Mouse (Mus musculus) MEL (cell line): Measurements from ENCODE around the gene Cyp1a1. TPM values are rescaled to one million over a fixed set of nuclear protein-coding genes. Genes with fewer than 3 reads are reported as not detected.

Experiments
- DNase-seq: peaks from one replicate; pipeline ENCODE4 v3.0.0; 2011; ENCODE audit warnings: low read depth, low spot score
- H3K27ac ChIP-seq: 2 replicates; pipeline ENCODE4 v1.5.1; 2012; ENCODE audit warnings: low read depth, mild to moderate bottlenecking, control low read depth, low read length, moderate library complexity; ENCODE audit not compliant: control insufficient read depth
- H3K27me3 ChIP-seq, 2 experiments: fragments of 150-350 bp in 1 of 2; sonication (generic) in 1 of 2; 2 replicates each; pipeline ENCODE4 v1.6.1; 2012; ENCODE audit warnings: low read length in 2 of 2, mild to moderate bottlenecking in 2 of 2, improper control_type of control experiment in 1 of 2, moderate library complexity in 1 of 2; ENCODE audit not compliant: insufficient read depth in 2 of 2, control insufficient read depth in 1 of 2
- H3K36me3 ChIP-seq, 2 experiments: 2 replicates each; pipeline ENCODE4 v1.6.1; 2012 to 2014; ENCODE audit warnings: low read length in 2 of 2, improper control_type of control experiment in 1 of 2, inconsistent platforms in 1 of 2, mild to moderate bottlenecking in 1 of 2; ENCODE audit not compliant: insufficient read depth in 2 of 2, control insufficient read depth in 1 of 2
- H3K4me1 ChIP-seq, 2 experiments: fragments of 150-350 bp in 1 of 2; sonication (generic) in 1 of 2; 2 replicates each; pipeline ENCODE4 v1.6.1; 2012; ENCODE audit warnings: low read length in 2 of 2, improper control_type of control experiment in 1 of 2, mild to moderate bottlenecking in 1 of 2; ENCODE audit not compliant: insufficient read depth in 2 of 2, control insufficient read depth in 1 of 2
- H3K4me3 ChIP-seq, 2 experiments: fragments of 150-350 bp in 1 of 2; sonication (generic) in 1 of 2; 2 replicates each; pipeline ENCODE4 v1.5.1; 2012; ENCODE audit warnings: low read depth in 2 of 2, low read length in 2 of 2, mild to moderate bottlenecking in 2 of 2, moderate library complexity in 2 of 2, control low read depth in 1 of 2, improper control_type of control experiment in 1 of 2; ENCODE audit not compliant: control insufficient read depth in 1 of 2, insufficient read depth in 1 of 2
- H3K79me2 ChIP-seq: 2 replicates; pipeline ENCODE4 v1.6.1; 2012; ENCODE audit warnings: mild to moderate bottlenecking, low read length, moderate library complexity; ENCODE audit not compliant: control insufficient read depth, poor library complexity, insufficient read depth
- H3K9ac ChIP-seq: 2 replicates; pipeline ENCODE4 v1.6.1; 2012; ENCODE audit warnings: low read depth, mild to moderate bottlenecking, control low read depth, low read length, moderate library complexity; ENCODE audit not compliant: control insufficient read depth, poor library complexity, severe bottlenecking
- H3K9me3 ChIP-seq: fragments of 150-350 bp; sonication (generic); replicated peaks from 2 replicates; pipeline ENCODE4 v1.6.1; 2012; ENCODE audit warnings: mild to moderate bottlenecking, low read length, improper control_type of control experiment, moderate library complexity; ENCODE audit not compliant: insufficient read depth
- BHLHE40 ChIP-seq: IDR thresholded peaks from 2 replicates; pipeline ENCODE4 v1.6.1; 2012; ENCODE audit warnings: low read depth, mild to moderate bottlenecking, inconsistent platforms, low read length, improper control_type of control experiment, borderline replicate concordance
- CHD1 ChIP-seq: IDR thresholded peaks from 2 replicates; pipeline ENCODE4 v1.6.1; 2012; ENCODE audit warnings: low read depth, mild to moderate bottlenecking, inconsistent platforms, low read length, improper control_type of control experiment
- E2F4 ChIP-seq: IDR thresholded peaks from 2 replicates; pipeline ENCODE4 v1.6.1; 2011; ENCODE audit warnings: low read depth, low read length, improper control_type of control experiment, borderline replicate concordance
- EP300 ChIP-seq, 2 experiments: IDR thresholded peaks; 2 replicates each; pipeline ENCODE4 v1.6.1; 2011; ENCODE audit warnings: improper control_type of control experiment in 2 of 2, low read length in 2 of 2, low read depth in 1 of 2, mild to moderate bottlenecking in 1 of 2
- ETS1 ChIP-seq: IDR thresholded peaks from 2 replicates; pipeline ENCODE4 v1.6.1; 2012; ENCODE audit warnings: low read depth, mild to moderate bottlenecking, inconsistent platforms, low read length, improper control_type of control experiment, moderate library complexity
- HCFC1 ChIP-seq: IDR thresholded peaks from 2 replicates; pipeline ENCODE4 v1.6.1; 2012; ENCODE audit warnings: low read depth, mild to moderate bottlenecking, inconsistent platforms, low read length, improper control_type of control experiment, moderate library complexity
- JUND ChIP-seq: IDR thresholded peaks from 2 replicates; pipeline ENCODE4 v1.6.1; 2011; ENCODE audit warnings: low read depth, mild to moderate bottlenecking, improper control_type of control experiment, low read length
- MAFK ChIP-seq: IDR thresholded peaks from 2 replicates; pipeline ENCODE4 v1.6.1; 2011; ENCODE audit warnings: low read depth, mild to moderate bottlenecking, low read length, improper control_type of control experiment, borderline replicate concordance
- MAX ChIP-seq: IDR thresholded peaks from 2 replicates; pipeline ENCODE4 v1.6.1; 2011; ENCODE audit warnings: low read length, improper control_type of control experiment
- MAZ ChIP-seq: IDR thresholded peaks from 2 replicates; pipeline ENCODE4 v1.6.1; 2012; ENCODE audit warnings: low read depth, mild to moderate bottlenecking, inconsistent platforms, low read length, improper control_type of control experiment
- MXI1 ChIP-seq: IDR thresholded peaks from 2 replicates; pipeline ENCODE4 v1.6.1; 2011; ENCODE audit warnings: mild to moderate bottlenecking, low read depth, low read length, improper control_type of control experiment
- MYB ChIP-seq: IDR thresholded peaks from 2 replicates; pipeline ENCODE4 v1.6.1; 2011; ENCODE audit warnings: mild to moderate bottlenecking, low read depth, low read length, improper control_type of control experiment
- MYC ChIP-seq: IDR thresholded peaks from 2 replicates; pipeline ENCODE4 v1.6.1; 2011; ENCODE audit warnings: low read depth, mild to moderate bottlenecking, low read length, improper control_type of control experiment, moderate library complexity
- NELFE ChIP-seq: IDR thresholded peaks from 2 replicates; pipeline ENCODE4 v1.6.1; 2011; ENCODE audit warnings: low read depth, low read length, improper control_type of control experiment
- POLR2AphosphoS2 ChIP-seq: IDR thresholded peaks from 2 replicates; pipeline ENCODE4 v1.6.1; 2011; ENCODE audit warnings: low read length, improper control_type of control experiment
- RAD21 ChIP-seq: IDR thresholded peaks from 2 replicates; pipeline ENCODE4 v1.6.1; 2011; ENCODE audit warnings: mild to moderate bottlenecking, low read depth, low read length, improper control_type of control experiment
- RCOR1 ChIP-seq: IDR thresholded peaks from 2 replicates; pipeline ENCODE4 v1.6.1; 2012; ENCODE audit warnings: low read depth, mild to moderate bottlenecking, inconsistent platforms, low read length, improper control_type of control experiment
- SIN3A ChIP-seq: IDR thresholded peaks from 2 replicates; pipeline ENCODE4 v1.6.1; 2012; ENCODE audit warnings: low read length, improper control_type of control experiment, inconsistent platforms
- TAL1 ChIP-seq: IDR thresholded peaks from 2 replicates; pipeline ENCODE4 v1.6.1; 2012; ENCODE audit warnings: mild to moderate bottlenecking, inconsistent platforms, low read length, moderate library complexity, mixed read lengths
- TBP ChIP-seq: IDR thresholded peaks from 2 replicates; pipeline ENCODE4 v1.8.0; 2011; ENCODE audit warnings: low read depth, low read length, improper control_type of control experiment
- TCF12 ChIP-seq: IDR thresholded peaks from 2 replicates; pipeline ENCODE4 v1.6.1; 2014; ENCODE audit warnings: low read depth, mild to moderate bottlenecking, inconsistent platforms, low read length, improper control_type of control experiment, moderate library complexity
- UBTF ChIP-seq: IDR thresholded peaks from 2 replicates; pipeline ENCODE4 v1.6.1; 2012; ENCODE audit warnings: low read depth, mild to moderate bottlenecking, inconsistent platforms, low read length, improper control_type of control experiment, moderate library complexity, borderline replicate concordance; ENCODE audit not compliant: insufficient read depth
- USF1 ChIP-seq: IDR thresholded peaks from 2 replicates; pipeline ENCODE4 v1.6.1; 2014; ENCODE audit warnings: low read depth, mild to moderate bottlenecking, inconsistent platforms, low read length, improper control_type of control experiment, moderate library complexity
- ZC3H11A ChIP-seq: IDR thresholded peaks from 2 replicates; pipeline ENCODE4 v1.6.1; 2012; ENCODE audit warnings: low read depth, mild to moderate bottlenecking, inconsistent platforms, low read length, improper control_type of control experiment
- ZNF384 ChIP-seq: IDR thresholded peaks from 2 replicates; pipeline ENCODE4 v1.6.1; 2012; ENCODE audit warnings: low read depth, mild to moderate bottlenecking, inconsistent platforms, low read length, improper control_type of control experiment
- polyA plus RNA-seq, 2 experiments: library from polyadenylated mRNA; stranded (reverse) in 1 of 2; unstranded in 1 of 2; fragments of >175 nt in 1 of 2; fragments of >200 nt in 1 of 2; gene quantifications; 2 replicates each; pipeline versions ENCODE4 v1.2.1 to v1.2.4; 2012; ENCODE audit warnings: low replicate concordance in 2 of 2, low read depth in 1 of 2; ENCODE audit not compliant: insufficient read length in 2 of 2, insufficient read depth in 1 of 2, missing spikeins in 1 of 2
- total RNA-seq: library from RNA; depleted of rRNA; stranded (reverse); fragments of 300-350 nt; gene quantifications from 2 replicates; pipeline ENCODE4 v1.2.3, GENCODE M21; 2012

The Cyp1a1 gene
- total and polyA plus RNA-seq, 3 experiments, result 0.04 to 0.26 TPM; not detected in 1

DNA sequence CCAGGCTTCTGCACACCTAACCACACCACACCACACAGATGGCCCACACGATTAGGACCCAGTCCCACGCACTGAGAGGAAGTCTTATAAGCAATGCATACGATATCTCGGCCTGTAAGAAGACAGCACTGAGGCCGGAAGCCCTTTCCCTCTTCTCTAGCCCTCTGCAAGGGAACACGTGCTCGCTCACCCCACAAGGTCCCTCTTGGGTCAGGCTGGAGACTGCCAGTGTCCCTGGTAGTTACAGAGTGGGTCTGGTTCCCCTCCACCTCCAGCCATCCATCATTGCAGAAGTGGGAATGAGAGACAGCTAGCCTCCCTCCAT, 43.9 kb upstream of the Cyp1a1 start (continued):
- TF ChIP-seq E2F4 (no peak), SIN3A (peak; percentile 92), NELFE (peak; percentile 60; the same call in 1 of the 2 replicates), EP300 (IDR thresholded peaks at IDR 0.05; ENCODE audit: low read depth in 1 of 2, low read length in 2 of 2) (peak; percentile 74 to 87), BHLHE40 (no peak; the same call in 1 of the 2 replicates), ZC3H11A (no peak), USF1 (peak; percentile 83), MAFK (no peak), TBP (peak; percentile 89), MYC (peak; percentile 99)
- TF ChIP-seq, all 39 proteins: peak for 18

- Histone ChIP-seq H3K9me3 (no peaks in the 10 kb centered on the region), H3K79me2 (peaks cover 61% of the 10 kb centered on the region), H3K9ac (peak overlapping the region; percentile 98), H3K27me3 (no peaks in the 10 kb centered on the region), H3K4me1 (peaks cover 28 to 65% of the 10 kb centered on the region in 2 experiments), H3K36me3 (peaks cover 0 to 47% of the 10 kb centered on the region in 2 experiments; a peak in 3 of 4 replicates), H3K27ac (peak overlapping the region; percentile 84), H3K4me3 (peak overlapping the region; percentile 85 to 89)
- peak; percentile 52 for DNase-seq
- 0 out of 2 replicates have a peak, but pooled peaks have one; percentile 0 for TF ChIP-seq MXI1
- no peak for TF ChIP-seq NELFE
- TF ChIP-seq MYC, result no peak
- 0 out of 2 replicates have a peak, but pooled peaks have one; percentile 43 for TF ChIP-seq MAX
- TF ChIP-seq TCF12, result 0 out of 2 replicates have a peak, but pooled peaks have one; percentile 7
Measured at GRCm38 (mm10) chr9:57644442-57644943, 43.2 kb upstream of the Cyp1a1 start.

- H3K4me3 ChIP-seq, result peak overlapping the region; percentile 85 to 89
- H3K9ac ChIP-seq, result peak overlapping the region; percentile 98
- peak overlapping the region; percentile 99 for H3K27ac ChIP-seq
- peaks cover 0 to 41% of the 10 kb centered on the region in 2 experiments; a peak in 3 of 4 replicates for H3K36me3 ChIP-seq
- no peaks in the 10 kb centered on the region for H3K27me3 ChIP-seq
- DNase-seq, result peak; percentile 92
- no peaks in the 10 kb centered on the region for H3K9me3 ChIP-seq
- peaks cover 53% of the 10 kb centered on the region for H3K79me2 ChIP-seq
- peaks cover 24 to 60% of the 10 kb centered on the region in 2 experiments for H3K4me1 ChIP-seq
- TF ChIP-seq HCFC1, result peak; percentile 61; the same call in 1 of the 2 replicates
- TF ChIP-seq RAD21, result peak; percentile 26
- TF ChIP-seq RCOR1, result no peak
- peak; percentile 59; the same call in 1 of the 2 replicates for TF ChIP-seq ETS1
- no peak for TF ChIP-seq JUND
- peak; percentile 73 for TF ChIP-seq NELFE
- TF ChIP-seq MYB, result no peak
- TF ChIP-seq SIN3A, result peak; percentile 83
- TF ChIP-seq MAZ, result peak; percentile 86
- 0 out of 2 replicates have a peak, but pooled peaks have one; percentile 29 for TF ChIP-seq POLR2AphosphoS2
- TF ChIP-seq TAL1, result no peak
- TF ChIP-seq MAX, result peak; percentile 80
- TF ChIP-seq UBTF, result 0 out of 2 replicates have a peak, but pooled peaks have one; percentile 85
- TF ChIP-seq ZNF384, result no peak
- peak in 1 of 2 experiments; percentile 17; a peak in 1 of 4 replicates for TF ChIP-seq EP300 (IDR thresholded peaks at IDR 0.05; ENCODE audit: low read depth in 1 of 2, low read length in 2 of 2)
- TF ChIP-seq BHLHE40, result peak; percentile 36; the same call in 1 of the 2 replicates
- TF ChIP-seq CHD1, result no peak
- peak; percentile 66 for TF ChIP-seq TCF12
Measured at GRCm38 (mm10) chr9:57644944-57645893, 42.5 kb upstream of the Cyp1a1 start.
